Mouse (Mus musculus) intestine, embryonic 14.5 days (tissue): ENCODE results near the gene Pld1. TPM values are rescaled to one million over a fixed set of nuclear protein-coding genes. Genes with fewer than 3 reads are reported as not detected.
"Not testable (repeated sequence)": the region's sequence is repeated elsewhere in the genome, so short reads cannot be mapped to it uniquely, and the experiment has no call there.

Experiments used
- ATAC-seq: fragments of 200-750 bp; cut with Nextera tagmentation; replicated peaks from 2 replicates; pipeline ENCODE4 v1.8.0; 2017; ENCODE audit warnings: low read depth, moderate number of reproducible peaks, moderate TSS enrichment, moderate library complexity; ENCODE audit not compliant: low FRiP score, low TSS enrichment
- DNase-seq: peaks from one replicate; pipeline ENCODE4 v3.0.0-alpha.2; 2018; ENCODE audit warnings: low spot score
- H3K27ac ChIP-seq: fragments of 300-500 bp; sonication (generic); 2 replicates; pipeline ENCODE4 v1.5.1; 2014; ENCODE audit warnings: low read depth, mild to moderate bottlenecking, control low read depth
- H3K27me3 ChIP-seq: fragments of 300-500 bp; sonication (generic); replicated peaks from 2 replicates; pipeline ENCODE4 v1.6.1; 2014; ENCODE audit warnings: low read length, control low read depth; ENCODE audit not compliant: control insufficient read depth, insufficient read depth
- H3K36me3 ChIP-seq: fragments of 300-500 bp; sonication (generic); 2 replicates; pipeline ENCODE4 v1.6.1; 2014; ENCODE audit warnings: low read length, control low read depth; ENCODE audit not compliant: control insufficient read depth, insufficient read depth
- H3K4me1 ChIP-seq: fragments of 300-500 bp; sonication (generic); replicated peaks from 2 replicates; pipeline ENCODE4 v1.6.1; 2014; ENCODE audit warnings: low read length, control low read depth, mixed read lengths; ENCODE audit not compliant: control insufficient read depth, insufficient read depth
- H3K4me2 ChIP-seq: fragments of 300-500 bp; sonication (generic); 2 replicates; pipeline ENCODE4 v1.6.1; 2014; ENCODE audit warnings: low read length
- H3K4me3 ChIP-seq: fragments of 300-500 bp; sonication (generic); 2 replicates; pipeline ENCODE4 v1.5.1; 2014; ENCODE audit warnings: low read depth, low read length, control low read depth, mixed read lengths
- H3K9ac ChIP-seq: fragments of 300-500 bp; sonication (generic); 2 replicates; pipeline ENCODE4 v1.6.1; 2014; ENCODE audit warnings: mild to moderate bottlenecking, low read length
- H3K9me3 ChIP-seq: fragments of 300-500 bp; sonication (generic); 2 replicates; pipeline ENCODE4 v1.6.1; 2016; ENCODE audit warnings: low read length, control low read depth; ENCODE audit not compliant: control insufficient read depth
- WGBS: fragments of 180-500 bp; shearing (Covaris S2); extraction: QIAGEN DNeasy Blood & Tissue Kit; methylation state at CpG from one replicate; pipeline ENCODE4 v1.1.7; 2014; 5-methylcytosine and 5-hydroxymethylcytosine counted together
- polyA plus RNA-seq: library from polyadenylated mRNA; unstranded; fragments of >200 nt; fragmentation: Nextera tagmentation; extraction: Ambion mirVana; gene quantifications from 2 replicates; pipeline ENCODE4 v1.2.1, GENCODE M21; 2014

Gene Pld1
- polyA plus RNA-seq, 1 experiment from 2014 or later, result 7.9 TPM

- WGBS, result 80% methylated on average over 3 of the region's 3 CpGs
- Histone ChIP-seq H3K36me3 (no peaks in the 10 kb centered on the region), H3K4me1 (peaks cover 10% of the 10 kb centered on the region; the same call in 1 of the 2 replicates), H3K27me3 (no peaks in the 10 kb centered on the region), H3K4me2 (no peak overlapping the region), H3K27ac (no peak overlapping the region), H3K9me3 (no peaks in the 10 kb centered on the region), H3K4me3 (no peak overlapping the region), H3K9ac (no peak overlapping the region)
- DNase-seq (peak; percentile 16), ATAC-seq (no peak)
These were observed 2.9 kb upstream of the Pld1 start for GRCm38 (mm10) chr3:27935644-27936043.

GRCm38 (mm10) chr3:27936731-27937130, 1.8 kb upstream of the Pld1 start:
- H3K4me3 ChIP-seq, result no peak overlapping the region
- ATAC-seq (no peak), DNase-seq (peak; percentile 21)
- H3K9me3 ChIP-seq, result no peaks in the 10 kb centered on the region
- no peaks in the 10 kb centered on the region for H3K36me3 ChIP-seq
- WGBS, result 82% methylated on average over 5 of the region's 5 CpGs
- no peak overlapping the region for H3K27ac ChIP-seq
- H3K27me3 ChIP-seq, result no peaks in the 10 kb centered on the region
- no peak overlapping the region for H3K4me2 ChIP-seq
- H3K4me1 ChIP-seq, result peaks cover 10% of the 10 kb centered on the region; the same call in 1 of the 2 replicates
- H3K9ac ChIP-seq, result no peak overlapping the region

- Histone ChIP-seq H3K4me2 (no peak overlapping the region; the same call in 1 of the 2 replicates), H3K27ac (no peak overlapping the region), H3K27me3 (no peaks in the 10 kb centered on the region), H3K36me3 (no peaks in the 10 kb centered on the region), H3K9me3 (no peaks in the 10 kb centered on the region), H3K9ac (no peak overlapping the region), H3K4me3 (no peak overlapping the region), H3K4me1 (peaks cover 10% of the 10 kb centered on the region; the same call in 1 of the 2 replicates)
- 74% methylated on average over 13 of the region's 13 CpGs for WGBS
- ATAC-seq (no peak), DNase-seq (peak; percentile 47)
These were observed 1.1 kb upstream of the Pld1 start for GRCm38 (mm10) chr3:27937144-27938110.

DNA sequence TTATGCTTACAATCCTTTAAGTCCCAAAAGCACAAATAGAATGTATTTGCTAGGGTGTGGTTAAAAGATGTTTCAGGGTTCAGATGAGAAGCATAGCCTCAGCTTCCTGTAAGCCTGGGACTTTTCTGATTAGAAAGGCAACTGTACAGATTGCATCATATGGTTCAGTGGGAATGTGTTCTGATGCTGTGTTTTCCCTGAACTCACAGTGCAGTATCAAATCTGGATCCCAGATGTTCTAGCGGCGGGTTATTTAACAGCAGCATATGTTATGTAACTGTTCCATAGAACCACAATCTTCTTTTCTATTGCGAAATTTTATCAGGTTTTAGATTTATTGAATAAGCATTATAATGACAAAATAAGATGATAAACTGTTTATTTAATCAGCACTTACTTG, 3.1 kb downstream of the Pld1 start:
- H3K36me3 ChIP-seq, result no peaks in the 10 kb centered on the region
- 88% methylated on average over 3 of the region's 3 CpGs for WGBS
- peaks cover 10% of the 10 kb centered on the region; the same call in 1 of the 2 replicates for H3K4me1 ChIP-seq
- H3K9ac ChIP-seq, result no peak overlapping the region
- H3K4me2 ChIP-seq, result no peak overlapping the region
- ATAC-seq (no peak), DNase-seq (peak; percentile 18)
- H3K4me3 ChIP-seq, result no peak overlapping the region
- no peak overlapping the region for H3K27ac ChIP-seq
- H3K27me3 ChIP-seq, result no peaks in the 10 kb centered on the region
- no peaks in the 10 kb centered on the region for H3K9me3 ChIP-seq

DNA sequence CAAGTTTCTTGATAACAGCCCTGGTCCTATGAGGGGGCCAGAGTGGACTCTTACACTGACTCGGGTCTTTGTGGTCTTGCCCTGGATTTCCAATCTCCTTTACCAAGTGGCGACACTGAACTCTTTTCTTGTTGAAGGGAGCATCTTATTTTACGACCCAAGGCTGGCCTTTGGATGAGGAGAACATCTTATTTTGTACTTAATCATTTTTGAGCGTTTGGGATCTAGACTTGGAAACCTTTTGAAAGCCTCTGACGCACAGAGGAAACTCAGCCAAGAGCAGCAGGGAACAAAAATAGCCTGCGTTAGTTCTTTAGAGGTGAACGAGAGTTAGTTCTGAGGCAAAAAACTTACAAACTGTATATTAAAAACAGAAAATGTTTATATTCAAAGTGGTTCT, 4.5 kb downstream of the Pld1 start:
- Histone ChIP-seq H3K36me3 (no peaks in the 10 kb centered on the region), H3K9ac (no peak overlapping the region), H3K4me3 (no peak overlapping the region), H3K9me3 (no peaks in the 10 kb centered on the region), H3K4me1 (peaks cover 10% of the 10 kb centered on the region; the same call in 1 of the 2 replicates), H3K27ac (no peak overlapping the region), H3K4me2 (no peak overlapping the region), H3K27me3 (no peaks in the 10 kb centered on the region)
- WGBS, result 83% methylated on average over 7 of the region's 7 CpGs
- peak; percentile 6 for DNase-seq
- ATAC-seq, result no peak

GRCm38 (mm10) chr3:27945397-27945796, 6.9 kb downstream of the Pld1 start:
- not testable (repeated sequence) for H3K4me3 ChIP-seq, ATAC-seq, H3K27ac ChIP-seq, DNase-seq, H3K27me3 ChIP-seq, H3K4me1 ChIP-seq, H3K4me2 ChIP-seq, H3K36me3 ChIP-seq, H3K9me3 ChIP-seq, H3K9ac ChIP-seq
- WGBS, result 83% methylated on average over 2 of the region's 2 CpGs

- Histone ChIP-seq H3K4me3 (no peak overlapping the region), H3K36me3 (no peaks in the 10 kb centered on the region), H3K9me3 (no peaks in the 10 kb centered on the region), H3K4me2 (no peak overlapping the region), H3K4me1 (no peaks in the 10 kb centered on the region), H3K27ac (no peak overlapping the region), H3K27me3 (no peaks in the 10 kb centered on the region), H3K9ac (no peak overlapping the region)
- DNase-seq, result no peak
- ATAC-seq, result no peak
- 75% methylated on average over 5 of the region's 5 CpGs for WGBS
These were observed 10.8 kb downstream of the Pld1 start for GRCm38 (mm10) chr3:27949175-27949872.

- Histone ChIP-seq H3K9ac (no peak overlapping the region), H3K27me3 (no peaks in the 10 kb centered on the region), H3K9me3 (no peaks in the 10 kb centered on the region), H3K36me3 (no peaks in the 10 kb centered on the region), H3K4me2 (no peak overlapping the region), H3K4me3 (no peak overlapping the region), H3K4me1 (no peaks in the 10 kb centered on the region), H3K27ac (no peak overlapping the region)
- no peak for DNase-seq
- ATAC-seq, result no peak
- 83% methylated on average over 6 of the region's 6 CpGs for WGBS
These were observed 11.4 kb downstream of the Pld1 start for GRCm38 (mm10) chr3:27949873-27950250.
